Mouse (Mus musculus) hindbrain, embryonic 16.5 days (tissue): ENCODE measurements around the gene Ttll9. TPM values are rescaled to one million over a fixed set of nuclear protein-coding genes. Genes with fewer than 3 reads are reported as not detected.
A peak's percentile ranks its signal among the peaks of the same experiment; 100 is the strongest.

Source experiments
- ATAC-seq: fragments of 200-750 bp; cut with Nextera tagmentation; 2 replicates; pipeline ENCODE4 v1.8.0; 2017; ENCODE audit warnings: moderate TSS enrichment, moderate library complexity
- H3K27ac ChIP-seq: fragments of 300-500 bp; sonication (generic); 2 replicates; pipeline ENCODE4 v1.5.1; 2014; ENCODE audit warnings: low read depth, mild to moderate bottlenecking, control low read depth, low read length, moderate library complexity
- H3K27me3 ChIP-seq: fragments of 300-500 bp; sonication (generic); replicated peaks from 2 replicates; pipeline ENCODE4 v1.6.1; 2014; ENCODE audit warnings: low read length; ENCODE audit not compliant: control insufficient read depth, insufficient read depth
- H3K36me3 ChIP-seq: fragments of 300-500 bp; sonication (generic); 2 replicates; pipeline ENCODE4 v1.6.1; 2014; ENCODE audit warnings: mild to moderate bottlenecking, low read length, moderate library complexity, mixed read lengths; ENCODE audit not compliant: control insufficient read depth, insufficient read depth
- H3K4me1 ChIP-seq: fragments of 300-500 bp; sonication (generic); 2 replicates; pipeline ENCODE4 v1.6.1; 2014; ENCODE audit warnings: low read depth, low read length; ENCODE audit not compliant: control insufficient read depth, insufficient read depth
- H3K4me2 ChIP-seq: fragments of 300-500 bp; sonication (generic); 2 replicates; pipeline ENCODE4 v1.6.1; 2014; ENCODE audit warnings: mild to moderate bottlenecking, low read length, control low read depth, moderate library complexity
- H3K4me3 ChIP-seq: fragments of 300-500 bp; sonication (generic); 2 replicates; pipeline ENCODE4 v1.5.1; 2014; ENCODE audit warnings: mild to moderate bottlenecking, low read length, control low read depth, moderate library complexity
- H3K9ac ChIP-seq: fragments of 300-500 bp; sonication (generic); 2 replicates; pipeline ENCODE4 v1.6.1; 2014; ENCODE audit warnings: low read depth, mild to moderate bottlenecking, control low read depth, low read length, moderate library complexity
- H3K9me3 ChIP-seq: fragments of 300-500 bp; sonication (generic); 2 replicates; pipeline ENCODE4 v1.6.1; 2014; ENCODE audit warnings: mild to moderate bottlenecking, low read length, moderate library complexity; ENCODE audit not compliant: control insufficient read depth
- WGBS: fragments of 180-500 bp; shearing (Covaris S2); extraction: QIAGEN DNeasy Blood & Tissue Kit; methylation state at CpG from one replicate; pipeline ENCODE4 v1.1.7; 2014; 5-methylcytosine and 5-hydroxymethylcytosine counted together
- polyA plus RNA-seq: library from polyadenylated mRNA; unstranded; fragments of >200 nt; fragmentation: Nextera tagmentation; extraction: Ambion mirVana; gene quantifications from 2 replicates; pipeline ENCODE4 v1.2.1, GENCODE M21; 2015

Gene Ttll9
- polyA plus RNA-seq, 1 experiment from 2014 or later, result 9.2 TPM

DNA sequence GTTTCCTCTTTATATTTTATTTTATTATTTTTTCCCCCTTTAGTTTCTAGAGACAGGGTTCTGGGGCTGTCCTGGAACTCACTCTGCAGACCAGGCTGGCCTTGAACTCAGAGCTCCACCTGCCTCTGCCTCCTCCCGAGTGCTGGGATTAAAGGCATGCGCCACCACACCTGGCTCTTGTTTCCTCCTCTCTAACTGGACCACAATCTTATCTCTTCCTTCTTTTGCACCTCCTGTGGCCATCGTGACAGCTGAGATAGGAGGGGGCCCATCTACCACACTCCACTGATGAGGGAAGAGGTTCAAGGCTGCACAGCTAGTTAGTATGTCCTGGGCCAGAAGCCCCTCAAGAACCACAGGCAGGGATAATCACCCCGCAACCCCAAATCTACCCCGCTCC lies 37.7 kb upstream of the Ttll9 start:
- WGBS, result 94% methylated on average over 5 of the region's 5 CpGs

DNA sequence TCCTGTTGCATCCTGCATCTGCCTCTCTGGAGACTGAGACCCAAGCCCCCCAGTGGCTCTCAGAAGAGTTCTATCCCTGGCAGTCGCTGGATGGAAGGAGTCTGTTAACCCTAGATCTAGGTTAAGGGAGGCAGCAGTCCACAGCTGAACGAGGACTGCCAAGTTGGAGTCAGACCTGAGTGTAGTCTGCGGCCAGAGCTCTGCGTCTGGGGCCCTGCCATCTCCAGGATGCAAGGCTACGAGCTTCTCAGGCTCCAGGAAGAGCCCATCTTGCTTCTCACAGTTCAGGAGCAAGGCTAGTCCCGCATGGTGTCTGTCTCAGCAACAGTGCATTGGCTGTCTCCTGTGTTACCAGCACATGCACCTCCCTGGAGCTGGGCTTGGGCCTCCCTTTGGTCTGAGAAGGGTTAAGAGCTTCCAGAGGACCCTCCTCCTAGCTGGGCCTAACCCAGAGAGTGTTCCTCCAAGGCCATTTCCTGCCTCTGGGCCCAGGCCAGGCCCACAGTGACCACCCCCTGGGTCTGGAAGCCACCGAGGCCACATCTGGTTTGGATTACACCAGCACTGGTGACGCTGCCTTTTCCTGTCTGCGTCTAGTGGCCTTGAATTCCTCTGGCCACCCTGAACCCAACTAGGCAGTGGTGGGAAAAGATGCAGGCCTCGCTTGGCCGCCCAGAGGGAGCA lies 37.0 kb upstream of the Ttll9 start:
- no peak for ATAC-seq
- H3K4me3 ChIP-seq, result no peak overlapping the region
- no peaks in the 10 kb centered on the region for H3K4me1 ChIP-seq
- no peak overlapping the region for H3K4me2 ChIP-seq
- no peaks in the 10 kb centered on the region for H3K36me3 ChIP-seq
- no peaks in the 10 kb centered on the region for H3K27me3 ChIP-seq
- peak overlapping the region; percentile 36; the same call in 1 of the 2 replicates for H3K27ac ChIP-seq
- no peaks in the 10 kb centered on the region for H3K9me3 ChIP-seq
- no peak overlapping the region for H3K9ac ChIP-seq
- WGBS, result 72% methylated on average over 11 of the region's 11 CpGs

More for the DNA sequence above, 37.7 kb upstream of the Ttll9 start:
- H3K4me2 ChIP-seq, result no peak overlapping the region
- no peak overlapping the region for H3K9ac ChIP-seq
- no peaks in the 10 kb centered on the region for H3K27me3 ChIP-seq
- no peaks in the 10 kb centered on the region for H3K4me1 ChIP-seq
- no peaks in the 10 kb centered on the region for H3K9me3 ChIP-seq
- H3K4me3 ChIP-seq, result no peak overlapping the region
- no peak overlapping the region for H3K27ac ChIP-seq
- no peak for ATAC-seq
- H3K36me3 ChIP-seq, result no peaks in the 10 kb centered on the region

- WGBS, result 83% methylated on average over 9 of the region's 9 CpGs
- no peaks in the 10 kb centered on the region for H3K36me3 ChIP-seq
- H3K4me2 ChIP-seq, result no peak overlapping the region
- no peak overlapping the region for H3K4me3 ChIP-seq
- H3K4me1 ChIP-seq, result no peaks in the 10 kb centered on the region
- no peak overlapping the region for H3K27ac ChIP-seq
- no peak overlapping the region for H3K9ac ChIP-seq
- no peaks in the 10 kb centered on the region for H3K9me3 ChIP-seq
- no peaks in the 10 kb centered on the region for H3K27me3 ChIP-seq
- ATAC-seq, result no peak
Measured at GRCm38 (mm10) chr2:152926896-152927295, 35.4 kb upstream of the Ttll9 start.

DNA sequence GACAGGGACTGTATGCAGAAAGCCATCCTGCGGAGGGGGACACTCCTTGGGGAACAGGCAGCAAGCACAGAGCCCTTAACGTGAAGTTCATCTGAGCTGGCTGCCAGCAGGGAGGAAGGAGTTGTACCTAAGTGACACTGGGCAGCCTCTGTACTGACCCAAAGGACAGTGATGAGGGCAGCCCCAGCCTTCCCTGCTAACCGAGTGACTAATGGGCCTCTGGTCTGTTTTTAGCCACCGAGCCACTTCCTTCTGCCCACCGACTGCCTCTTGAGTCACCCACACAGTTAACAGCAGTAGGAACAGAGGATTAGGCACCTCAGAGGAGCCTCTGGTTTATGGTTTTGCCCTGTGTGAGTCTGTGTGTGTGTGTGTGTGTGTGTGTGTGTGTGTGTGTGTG lies 34.9 kb upstream of the Ttll9 start:
- H3K4me2 ChIP-seq, result no peak overlapping the region
- ATAC-seq, result no peak
- WGBS, result 66% methylated on average over 5 of the region's 5 CpGs
- no peaks in the 10 kb centered on the region for H3K9me3 ChIP-seq
- no peaks in the 10 kb centered on the region for H3K36me3 ChIP-seq
- no peaks in the 10 kb centered on the region for H3K4me1 ChIP-seq
- H3K4me3 ChIP-seq, result no peak overlapping the region
- no peaks in the 10 kb centered on the region for H3K27me3 ChIP-seq
- no peak overlapping the region for H3K9ac ChIP-seq
- no peak overlapping the region for H3K27ac ChIP-seq

DNA sequence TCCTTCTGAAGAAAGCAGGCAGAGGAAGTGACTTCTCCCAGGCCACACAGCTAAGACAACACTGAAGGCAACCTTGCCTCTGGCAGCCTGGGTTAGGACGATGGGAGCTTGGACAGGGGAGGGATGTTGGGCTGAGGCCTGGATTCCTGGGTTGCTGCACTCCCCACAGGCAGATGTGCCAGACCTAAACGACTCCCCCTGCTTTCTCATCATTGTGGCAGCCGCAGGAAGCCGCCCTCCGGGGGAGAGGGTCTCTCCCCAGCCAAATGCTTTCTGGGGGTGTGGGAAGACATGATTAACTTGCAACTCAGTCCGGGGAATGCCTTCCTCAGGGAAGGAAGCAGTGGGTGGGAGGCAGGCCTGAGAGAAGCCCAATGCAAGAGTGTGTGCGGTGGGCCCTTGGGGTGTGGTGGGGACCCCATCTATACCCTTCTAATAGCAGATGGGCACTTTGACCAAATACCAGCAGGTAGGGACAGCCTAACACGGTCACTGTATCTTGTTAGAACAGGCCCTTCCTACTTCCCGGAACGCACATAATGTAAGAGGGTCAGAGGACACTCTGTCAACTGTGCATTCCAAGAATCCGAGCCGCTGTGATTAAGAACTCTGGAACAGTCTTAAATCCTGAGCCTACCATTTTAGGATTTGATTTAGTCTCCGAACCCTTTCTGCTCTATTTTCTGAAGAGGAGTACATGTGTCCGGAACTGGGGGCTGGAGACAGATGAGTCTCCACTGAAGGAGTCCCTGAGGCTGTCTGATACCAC lies 33.9 kb upstream of the Ttll9 start:
- no peak overlapping the region for H3K4me3 ChIP-seq
- no peaks in the 10 kb centered on the region for H3K36me3 ChIP-seq
- H3K4me1 ChIP-seq, result no peaks in the 10 kb centered on the region
- ATAC-seq, result no peak
- H3K27me3 ChIP-seq, result no peaks in the 10 kb centered on the region
- no peak overlapping the region for H3K27ac ChIP-seq
- no peak overlapping the region for H3K9ac ChIP-seq
- H3K4me2 ChIP-seq, result no peak overlapping the region
- H3K9me3 ChIP-seq, result no peaks in the 10 kb centered on the region
- 55% methylated on average over 14 of the region's 14 CpGs for WGBS

DNA sequence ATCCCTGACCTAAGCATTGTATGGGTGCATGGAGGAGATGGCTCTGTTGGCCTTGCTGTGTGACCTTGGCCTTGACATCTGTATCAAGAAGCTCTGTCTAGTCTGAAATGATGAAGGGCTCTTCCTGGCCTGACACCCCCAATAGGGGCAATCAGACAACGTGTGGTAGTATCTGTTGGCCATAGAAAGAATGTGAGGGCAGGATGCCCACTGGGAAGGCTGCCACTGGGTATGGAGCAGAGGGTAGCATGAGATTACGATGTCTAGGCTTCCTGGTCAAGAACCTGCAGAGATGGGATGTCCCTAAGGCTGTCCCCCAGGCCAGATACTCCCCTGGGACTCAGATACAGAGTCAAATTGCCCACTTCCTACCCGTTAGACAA lies 33.3 kb upstream of the Ttll9 start:
- Histone ChIP-seq H3K4me3 (no peak overlapping the region), H3K27ac (no peak overlapping the region), H3K4me1 (no peaks in the 10 kb centered on the region), H3K9ac (no peak overlapping the region), H3K36me3 (no peaks in the 10 kb centered on the region), H3K9me3 (no peaks in the 10 kb centered on the region), H3K4me2 (no peak overlapping the region), H3K27me3 (no peaks in the 10 kb centered on the region)
- 71% methylated on average over 3 of the region's 3 CpGs for WGBS
- no peak for ATAC-seq

DNA sequence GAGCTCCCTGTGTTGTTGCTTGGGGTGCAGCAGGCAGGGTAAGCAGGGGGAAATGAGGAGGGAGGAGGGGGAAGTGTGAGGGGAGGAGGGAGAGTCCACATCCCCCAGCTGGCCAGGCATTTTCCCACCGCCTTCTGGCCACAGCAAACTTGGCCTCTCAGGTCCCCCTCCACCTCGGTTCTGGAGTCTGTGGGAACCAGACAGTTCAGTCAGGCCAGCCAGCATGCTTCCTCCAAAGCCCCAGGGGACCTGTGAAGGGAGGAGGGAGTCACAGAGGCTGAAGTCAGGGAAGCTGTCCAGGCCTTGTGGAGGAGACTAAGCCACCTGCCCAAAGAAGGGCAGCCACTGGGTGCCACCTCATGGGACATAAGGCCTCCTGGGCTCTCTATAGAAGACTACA lies 32.0 kb upstream of the Ttll9 start:
- no peak for ATAC-seq
- Histone ChIP-seq H3K4me1 (no peaks in the 10 kb centered on the region), H3K27me3 (no peaks in the 10 kb centered on the region), H3K27ac (no peak overlapping the region), H3K4me2 (no peak overlapping the region), H3K36me3 (no peaks in the 10 kb centered on the region), H3K4me3 (no peak overlapping the region), H3K9ac (no peak overlapping the region), H3K9me3 (no peaks in the 10 kb centered on the region)
- WGBS, result 43% methylated on average over 2 of the region's 2 CpGs

GRCm38 (mm10) chr2:152931456-152932160 lies 30.7 kb upstream of the Ttll9 start:
- H3K4me1 ChIP-seq, result no peaks in the 10 kb centered on the region
- 0 out of 2 replicates have a peak, but pooled peaks cover 2% of the 10 kb centered on the region for H3K27me3 ChIP-seq
- no peak overlapping the region for H3K4me3 ChIP-seq
- H3K4me2 ChIP-seq, result no peak overlapping the region
- 81% methylated on average over 11 of the region's 12 CpGs for WGBS
- H3K27ac ChIP-seq, result no peak overlapping the region
- no peak overlapping the region for H3K9ac ChIP-seq
- H3K36me3 ChIP-seq, result no peaks in the 10 kb centered on the region
- no peaks in the 10 kb centered on the region for H3K9me3 ChIP-seq
- ATAC-seq, result peak; percentile 18; the same call in 1 of the 2 replicates

DNA sequence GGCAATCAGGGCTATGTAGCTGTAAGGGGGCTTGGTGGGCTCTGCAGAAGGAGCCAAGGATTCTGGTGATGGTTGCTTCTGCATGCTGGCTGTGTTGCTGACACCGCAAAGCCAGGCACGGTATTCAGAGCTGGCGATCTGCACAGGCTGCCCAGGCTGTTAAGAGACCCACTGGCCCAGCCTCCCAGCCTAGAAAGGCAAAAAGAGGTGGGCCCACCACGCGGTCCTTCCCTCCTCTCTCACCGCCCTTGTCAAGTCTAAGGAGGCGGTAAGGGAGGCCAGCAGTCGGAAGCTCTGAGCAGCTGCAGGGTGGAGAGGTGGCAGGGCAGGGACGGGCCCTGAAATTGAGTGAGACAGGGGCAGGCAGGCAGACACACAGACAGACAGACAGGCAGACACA lies 29.2 kb upstream of the Ttll9 start, which contains the start of gene Foxs1:
Gene Foxs1, minus strand, starts transcription at position 161 of the 400 bp plus-strand sequence.
- 33% methylated on average over 9 of the region's 9 CpGs for WGBS
- Histone ChIP-seq H3K27ac (no peak within 1 kb of the TSS), H3K9me3 (no peaks in the 10 kb centered on the region), H3K9ac (no peak within 1 kb of the TSS), H3K27me3 (0 out of 2 replicates have a peak, but pooled peaks cover 2% of the 10 kb centered on the region), H3K4me2 (0 out of 2 replicates have a peak within 1 kb of the TSS, but pooled peaks have one; percentile 3), H3K36me3 (no peaks in the 10 kb centered on the region), H3K4me1 (no peaks in the 10 kb centered on the region), H3K4me3 (no peak within 1 kb of the TSS)
- ATAC-seq, result peak; percentile 60
